Mouse (Mus musculus): ENCODE data around the gene Serpinb6a.
A peak's percentile ranks its signal among the peaks of the same experiment; 100 is the strongest.
"Not testable (repeated sequence)": the region's sequence is repeated elsewhere in the genome, so short reads cannot be mapped to it uniquely, and the experiment has no call there.

Serpinb6a gene

GRCm38 (mm10) chr13:33989625-33990024, 13.0 kb downstream of the Serpinb6a start:
- DNase-seq (ENCODE audit: low read depth, low spot score): no peak

GRCm38 (mm10) chr13:33966574-33966973, 36.0 kb downstream of the Serpinb6a start:
- no peak for DNase-seq (ENCODE audit: low read depth, low spot score)

GRCm38 (mm10) chr13:33966025-33966412, 36.6 kb downstream of the Serpinb6a start:
- no peak for DNase-seq (ENCODE audit: low read depth, low spot score)

GRCm38 (mm10) chr13:33965056-33966024, 37.3 kb downstream of the Serpinb6a start:
- no peak for DNase-seq (ENCODE audit: low read depth, low spot score)

GRCm38 (mm10) chr13:33964206-33965046, 38.2 kb downstream of the Serpinb6a start, which contains the start of gene Nqo2:
Gene Nqo2, plus strand, starts transcription at chr13:33964687.
- peak; percentile 89 for DNase-seq (ENCODE audit: low read depth, low spot score)

GRCm38 (mm10) chr13:33959771-33960170, 42.8 kb downstream of the Serpinb6a start:
- DNase-seq (ENCODE audit: low read depth, low spot score): no peak

- peak; percentile 53 for DNase-seq (ENCODE audit: low read depth, low spot score)
These were observed 45.8 kb downstream of the Serpinb6a start for GRCm38 (mm10) chr13:33956571-33957421.

GRCm38 (mm10) chr13:33952947-33953346, 49.6 kb downstream of the Serpinb6a start:
- DNase-seq (ENCODE audit: low read depth, low spot score): no peak

- DNase-seq (ENCODE audit: low read depth, low spot score): no peak
These were observed 50.5 kb downstream of the Serpinb6a start for GRCm38 (mm10) chr13:33952075-33952449.

- no peak for DNase-seq (ENCODE audit: low read depth, low spot score)
These were observed 51.1 kb downstream of the Serpinb6a start for GRCm38 (mm10) chr13:33951308-33952074.

GRCm38 (mm10) chr13:33942212-33942779, 60.3 kb downstream of the Serpinb6a start:
- DNase-seq (ENCODE audit: low read depth, low spot score): peak; percentile 37

- DNase-seq (ENCODE audit: low read depth, low spot score): no peak
These were observed 61.2 kb downstream of the Serpinb6a start for GRCm38 (mm10) chr13:33941288-33941808.

- not testable (repeated sequence) for DNase-seq (ENCODE audit: low read depth, low spot score)
These were observed 65.0 kb downstream of the Serpinb6a start for GRCm38 (mm10) chr13:33937587-33937986.

GRCm38 (mm10) chr13:33937151-33937550, 65.4 kb downstream of the Serpinb6a start:
- no peak for DNase-seq (ENCODE audit: low read depth, low spot score)

- DNase-seq (ENCODE audit: low read depth, low spot score): no peak
These were observed 67.0 kb downstream of the Serpinb6a start for GRCm38 (mm10) chr13:33935465-33936181.

- DNase-seq (ENCODE audit: low read depth, low spot score): no peak
These were observed 67.9 kb downstream of the Serpinb6a start for GRCm38 (mm10) chr13:33934743-33935142.

GRCm38 (mm10) chr13:33930912-33931311, 71.7 kb downstream of the Serpinb6a start:
- DNase-seq (ENCODE audit: low read depth, low spot score): no peak

- DNase-seq (ENCODE audit: low read depth, low spot score): no peak
These were observed 72.3 kb downstream of the Serpinb6a start for GRCm38 (mm10) chr13:33930281-33930680.

GRCm38 (mm10) chr13:33921699-33922098, 80.9 kb downstream of the Serpinb6a start:
- DNase-seq (ENCODE audit: low read depth, low spot score): no peak
